Mouse (Mus musculus) forebrain, embryonic 10.5 days (tissue): ENCODE results near the gene Sec24d. TPM values are rescaled to one million over a fixed set of nuclear protein-coding genes. Genes with fewer than 3 reads are reported as not detected.
"Not testable (repeated sequence)": the region's sequence is repeated elsewhere in the genome, so short reads cannot be mapped to it uniquely, and the experiment has no call there.

ENCODE experiments used
- DNase-seq: peaks from one replicate; pipeline ENCODE4 v3.0.0-alpha.2; 2017; ENCODE audit warnings: low spot score; ENCODE audit errors: extremely low spot score
- H3K27ac ChIP-seq: fragments of 300-500 bp; sonication (generic); 2 replicates; pipeline ENCODE4 v1.5.1; 2016; ENCODE audit warnings: mild to moderate bottlenecking
- H3K27me3 ChIP-seq: fragments of 300-500 bp; sonication (generic); 2 replicates; pipeline ENCODE4 v1.6.1; 2016; ENCODE audit warnings: mild to moderate bottlenecking; ENCODE audit not compliant: poor library complexity, severe bottlenecking
- H3K36me3 ChIP-seq: fragments of 300-500 bp; sonication (generic); replicated peaks from 2 replicates; pipeline ENCODE4 v1.6.1; 2016; ENCODE audit warnings: mild to moderate bottlenecking, moderate library complexity
- H3K4me1 ChIP-seq: fragments of 300-500 bp; sonication (generic); 2 replicates; pipeline ENCODE4 v1.6.1; 2016
- H3K4me3 ChIP-seq: fragments of 300-500 bp; sonication (generic); 2 replicates; pipeline ENCODE4 v1.5.1; 2016; ENCODE audit warnings: mild to moderate bottlenecking, moderate library complexity
- H3K9me3 ChIP-seq: fragments of 300-500 bp; sonication (generic); 2 replicates; pipeline ENCODE4 v1.6.1; 2016; ENCODE audit warnings: mild to moderate bottlenecking, moderate library complexity
- WGBS: fragments of 180-500 bp; shearing (Covaris S2); methylation state at CpG from one replicate; pipeline ENCODE4 v1.1.7; 2016; 5-methylcytosine and 5-hydroxymethylcytosine counted together
- polyA plus RNA-seq: library from polyadenylated mRNA; unstranded; fragments of >200 nt; fragmentation: Nextera tagmentation; extraction: Ambion mirVana; gene quantifications from 2 replicates; pipeline ENCODE4 v1.2.1, GENCODE M21; 2016

Gene Sec24d
- polyA plus RNA-seq, 1 experiment from 2014 or later = 16.9 TPM

GRCm38 (mm10) chr3:123386157-123386780 lies 119.0 kb downstream of the Sec24d start:
- H3K4me1 ChIP-seq = peaks cover 18% of the 10 kb centered on the region
- WGBS = 16% methylated on average over 12 of the region's 12 CpGs
- H3K9me3 ChIP-seq, H3K36me3 ChIP-seq, DNase-seq, H3K27me3 ChIP-seq: not testable (repeated sequence)
- H3K4me3 ChIP-seq = peak overlapping the region; percentile 80
- H3K27ac ChIP-seq = peak overlapping the region; percentile 96

GRCm38 (mm10) chr3:123391180-123391579 lies 123.9 kb downstream of the Sec24d start:
- H3K9me3 ChIP-seq = no peaks in the 10 kb centered on the region
- H3K4me1 ChIP-seq = no peaks in the 10 kb centered on the region
- DNase-seq = no peak
- no peaks in the 10 kb centered on the region for H3K36me3 ChIP-seq
- WGBS = 82% methylated on average over 4 of the region's 4 CpGs
- no peak overlapping the region for H3K4me3 ChIP-seq
- no peak overlapping the region for H3K27ac ChIP-seq
- H3K27me3 ChIP-seq = no peaks in the 10 kb centered on the region

GRCm38 (mm10) chr3:123395611-123396010 lies 128.4 kb downstream of the Sec24d start:
- 88% methylated on average over 5 of the region's 5 CpGs for WGBS
- Histone ChIP-seq H3K4me3 (no peak overlapping the region), H3K9me3 (no peaks in the 10 kb centered on the region), H3K4me1 (no peaks in the 10 kb centered on the region), H3K27me3 (no peaks in the 10 kb centered on the region), H3K36me3 (no peaks in the 10 kb centered on the region), H3K27ac (no peak overlapping the region)
- DNase-seq = no peak

GRCm38 (mm10) chr3:123397562-123398481 lies 130.6 kb downstream of the Sec24d start:
- Histone ChIP-seq H3K4me3 (no peak overlapping the region), H3K9me3 (no peaks in the 10 kb centered on the region), H3K27me3 (no peaks in the 10 kb centered on the region), H3K36me3 (no peaks in the 10 kb centered on the region), H3K4me1 (no peaks in the 10 kb centered on the region), H3K27ac (no peak overlapping the region)
- WGBS = 82% methylated on average over 9 of the region's 9 CpGs
- DNase-seq = no peak

GRCm38 (mm10) chr3:123404945-123405344 lies 137.7 kb downstream of the Sec24d start:
- no peaks in the 10 kb centered on the region for H3K9me3 ChIP-seq
- DNase-seq = no peak
- no peaks in the 10 kb centered on the region for H3K4me1 ChIP-seq
- no peak overlapping the region for H3K27ac ChIP-seq
- 90% methylated on average over 3 of the region's 3 CpGs for WGBS
- H3K4me3 ChIP-seq = no peak overlapping the region
- no peaks in the 10 kb centered on the region for H3K27me3 ChIP-seq
- no peaks in the 10 kb centered on the region for H3K36me3 ChIP-seq

GRCm38 (mm10) chr3:123411821-123412578 lies 144.7 kb downstream of the Sec24d start:
- peaks cover 6% of the 10 kb centered on the region for H3K4me1 ChIP-seq
- no peaks in the 10 kb centered on the region for H3K36me3 ChIP-seq
- DNase-seq = no peak
- no peaks in the 10 kb centered on the region for H3K9me3 ChIP-seq
- H3K27ac ChIP-seq = no peak overlapping the region
- no peaks in the 10 kb centered on the region for H3K27me3 ChIP-seq
- H3K4me3 ChIP-seq = no peak overlapping the region
- WGBS = 84% methylated on average over 6 of the region's 6 CpGs

- WGBS = 31% methylated on average over 5 of the region's 5 CpGs
- peaks cover 6% of the 10 kb centered on the region for H3K4me1 ChIP-seq
- H3K4me3 ChIP-seq = no peak overlapping the region
- no peak overlapping the region for H3K27ac ChIP-seq
- DNase-seq = no peak
- no peaks in the 10 kb centered on the region for H3K36me3 ChIP-seq
- H3K27me3 ChIP-seq = no peaks in the 10 kb centered on the region
- no peaks in the 10 kb centered on the region for H3K9me3 ChIP-seq
Measured at GRCm38 (mm10) chr3:123413173-123413572, 145.9 kb downstream of the Sec24d start.

Other genes with a start within 250 kb of the Sec24d start
- gene Myoz2, start 232.4 kb upstream of the Sec24d start, polyA plus RNA-seq = not detected in 2 replicates
- 1.3 and 1.6 TPM in 2 replicates for gene Synpo2, start 31.3 kb upstream of the Sec24d start, polyA plus RNA-seq
- 37.1 and 37.9 TPM in 2 replicates for gene Mettl14, start 118.7 kb downstream of the Sec24d start, polyA plus RNA-seq
- gene Prss12, start 179.5 kb downstream of the Sec24d start, polyA plus RNA-seq = 0.63 and 1.00 TPM in 2 replicates